Mouse (Mus musculus) bone marrow macrophage, adult 2 months (primary cell): Measurements from ENCODE around the gene Aff3.

Source experiments
- CTCF ChIP-seq: IDR thresholded peaks from 2 replicates; pipeline ENCODE4 v1.5.1; 2012; ENCODE audit warnings: low read depth, mild to moderate bottlenecking, low read length, moderate library complexity
- POLR2A ChIP-seq: IDR thresholded peaks from 2 replicates; pipeline ENCODE4 v1.6.1; 2012; ENCODE audit warnings: mild to moderate bottlenecking, low read depth, low read length, borderline replicate concordance

GRCm38 (mm10) chr1:38442479-38442878 is 222.3 kb downstream of the Aff3 start:
- TF ChIP-seq CTCF (no peak), POLR2A (no peak)
